Mouse (Mus musculus): Measurements from ENCODE around the gene Rcn3. TPM values are rescaled to one million over a fixed set of nuclear protein-coding genes. Genes with fewer than 3 reads are reported as not detected.
A peak's percentile ranks its signal among the peaks of the same experiment; 100 is the strongest.

The Rcn3 gene
- polyA plus RNA-seq, 1 experiment: 34.9 TPM

DNA sequence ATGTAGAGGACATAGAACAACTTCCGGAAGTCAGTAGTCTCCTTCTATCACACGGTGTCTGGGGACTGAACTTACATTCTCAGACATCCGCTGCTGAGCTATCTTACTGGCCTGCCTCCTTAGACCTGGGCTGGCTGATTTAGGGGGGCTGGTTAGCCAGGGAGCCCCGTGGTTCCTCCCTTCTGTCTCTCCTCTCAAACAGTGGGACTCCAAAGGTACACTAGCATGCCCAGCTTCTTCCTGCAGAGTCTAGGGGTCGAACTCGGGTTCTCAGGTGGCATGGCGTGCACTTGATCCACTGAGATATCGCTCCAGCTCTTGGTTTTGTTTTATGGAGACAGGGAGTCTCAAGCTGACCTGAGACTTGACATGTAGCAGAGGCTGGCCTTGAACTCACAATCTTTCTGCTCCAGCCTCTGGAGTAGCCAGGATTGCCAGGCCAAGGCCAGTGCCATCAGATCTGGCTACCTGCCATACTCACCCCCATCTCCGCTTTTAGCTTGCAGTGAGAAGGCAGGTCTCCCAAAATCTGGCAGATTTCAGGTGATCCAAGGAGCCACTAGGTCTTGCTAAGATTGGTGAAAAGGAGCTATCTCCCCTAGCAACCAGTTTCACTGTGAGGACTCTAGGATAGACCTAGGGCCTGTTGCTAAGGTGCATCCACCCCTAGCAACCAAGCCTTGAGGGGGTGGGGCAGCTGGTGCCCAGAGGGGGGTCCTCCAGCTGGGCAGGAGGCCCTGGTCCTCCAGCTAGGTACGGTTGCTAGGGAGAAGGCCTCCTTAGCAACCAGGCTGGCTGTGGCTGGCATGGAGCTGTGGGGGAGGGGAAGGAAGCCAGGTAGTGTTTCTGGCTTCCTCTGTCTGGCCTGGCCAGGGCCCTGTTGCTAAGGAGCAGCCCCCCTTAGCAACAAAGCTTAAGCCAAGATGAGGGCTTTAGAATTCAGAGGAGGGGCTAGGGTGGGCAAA, 33.1 kb downstream of the Rcn3 start:
- no peak for DNase-seq
- WGBS: 96% methylated on average over 10 of the region's 10 CpGs
- TF ChIP-seq POLR2A (IDR thresholded peaks at IDR 0.05; ENCODE audit: control insufficient read depth, extremely low read depth, insufficient read depth, low read length, poor library complexity): no peak
- no peak for TF ChIP-seq CTCF (IDR thresholded peaks at IDR 0.05; ENCODE audit: borderline replicate concordance, control insufficient read depth, extremely low read depth, insufficient read depth, low read length, poor library complexity)

DNA sequence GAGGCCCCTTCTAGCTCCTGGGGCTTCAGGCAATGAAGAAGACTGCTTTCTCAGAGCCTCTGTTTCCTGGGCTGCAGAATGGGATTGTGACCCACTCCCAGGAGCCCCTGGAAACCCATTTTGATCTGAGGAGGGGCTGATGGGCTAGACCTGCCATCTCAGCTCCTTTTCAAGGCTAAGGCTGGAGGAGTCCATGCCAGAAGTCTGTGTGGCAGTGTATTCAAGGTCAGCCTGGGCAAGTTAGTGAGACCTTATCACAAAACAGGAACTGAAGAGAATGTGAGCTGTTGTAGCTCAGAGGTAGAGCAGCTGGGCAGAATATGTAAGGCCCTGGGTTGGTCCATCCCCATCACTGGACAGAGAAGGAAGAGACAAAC, 35.1 kb downstream of the Rcn3 start:
- Histone ChIP-seq H3K4me3 (ENCODE audit: control insufficient read depth, insufficient read depth, low read length) (no peak overlapping the region), H3K27me3 (ENCODE audit: control insufficient read depth, insufficient read depth, low read length) (no peaks in the 10 kb centered on the region), H3K4me1 (replicated peaks; ENCODE audit: control insufficient read depth, insufficient read depth, low read length) (peaks cover 19% of the 10 kb centered on the region), H3K36me3 (ENCODE audit: control insufficient read depth, insufficient read depth, low read length) (no peaks in the 10 kb centered on the region), H3K27ac (ENCODE audit: control insufficient read depth, insufficient read depth, low read length) (no peak overlapping the region)
- DNase-seq: no peak
- TF ChIP-seq POLR2A (IDR thresholded peaks at IDR 0.05; ENCODE audit: control insufficient read depth, extremely low read depth, insufficient read depth, low read length, poor library complexity): no peak

More for the DNA sequence above, 33.1 kb downstream of the Rcn3 start:
- Histone ChIP-seq H3K4me1 (replicated peaks; ENCODE audit: control insufficient read depth, insufficient read depth, low read length) (peaks cover 11% of the 10 kb centered on the region), H3K4me3 (ENCODE audit: control insufficient read depth, insufficient read depth, low read length) (no peak overlapping the region), H3K36me3 (ENCODE audit: control insufficient read depth, insufficient read depth, low read length) (no peaks in the 10 kb centered on the region), H3K27ac (ENCODE audit: control insufficient read depth, insufficient read depth, low read length) (no peak overlapping the region), H3K27me3 (ENCODE audit: control insufficient read depth, insufficient read depth, low read length) (no peaks in the 10 kb centered on the region)

DNA sequence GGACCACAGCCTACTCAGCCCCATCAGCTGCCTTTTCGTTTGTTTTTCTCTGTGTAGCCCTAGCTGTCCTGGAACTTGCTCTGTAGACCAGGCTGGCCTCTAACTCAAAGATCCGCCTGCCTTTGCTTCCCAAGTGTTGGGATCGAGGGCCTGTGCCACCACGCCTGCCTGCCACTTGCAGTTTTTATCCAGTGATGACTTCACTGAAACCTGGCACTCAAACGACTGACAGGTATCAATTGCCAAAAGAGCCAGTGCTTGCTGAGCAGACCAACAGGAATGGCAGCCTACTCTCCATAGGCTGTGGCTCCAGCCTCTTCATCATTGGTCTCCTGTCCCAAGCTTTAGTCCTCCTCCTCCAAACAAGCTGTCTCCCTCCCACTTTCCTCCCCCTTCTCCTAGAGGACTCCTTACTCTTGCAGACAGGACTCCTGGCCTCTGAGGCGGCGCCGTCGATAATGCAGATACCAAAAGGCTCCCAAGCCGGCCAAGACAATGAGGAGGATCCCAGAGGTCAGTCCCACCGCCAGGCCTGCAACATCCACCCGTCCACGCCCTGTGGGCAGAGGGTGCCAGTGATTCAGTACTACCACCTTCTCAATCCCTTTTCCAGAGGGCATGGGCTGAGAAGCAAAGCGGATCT, 35.6 kb downstream of the Rcn3 start:
- Histone ChIP-seq H3K4me1 (replicated peaks; ENCODE audit: control insufficient read depth, insufficient read depth, low read length) (peaks cover 21% of the 10 kb centered on the region), H3K27ac (ENCODE audit: control insufficient read depth, insufficient read depth, low read length) (no peak overlapping the region)

DNA sequence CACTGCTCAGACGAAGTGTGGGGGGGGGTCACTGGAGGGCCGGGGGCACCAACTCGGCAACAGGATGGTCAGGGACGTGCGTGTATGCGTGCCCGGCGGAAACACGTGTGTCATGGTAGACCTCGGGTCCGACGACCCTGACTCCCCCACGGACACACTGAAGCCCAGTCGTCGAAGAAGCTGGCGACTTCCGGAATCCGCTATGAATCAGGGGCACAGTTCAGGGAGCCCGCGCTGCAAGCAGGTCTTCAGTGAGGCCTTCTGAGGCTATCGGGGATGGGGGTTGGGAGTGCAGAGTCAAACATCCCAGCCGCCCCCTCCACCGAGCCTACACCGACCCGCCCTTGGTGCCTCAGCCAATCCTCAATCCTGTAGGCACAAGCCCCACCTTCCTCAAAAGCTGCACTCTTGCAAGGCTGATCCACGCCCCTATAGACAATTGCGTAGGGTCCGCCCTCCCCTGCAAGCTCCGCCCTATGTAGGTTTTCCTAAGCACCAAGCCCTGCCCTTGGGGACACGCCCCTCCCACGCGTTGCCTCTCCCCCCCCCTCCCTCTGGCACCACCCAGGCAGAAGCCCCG, 38.0 kb downstream of the Rcn3 start:
- Histone ChIP-seq H3K27ac (ENCODE audit: control insufficient read depth, insufficient read depth, low read length) (peak overlapping the region; percentile 83), H3K27me3 (ENCODE audit: control insufficient read depth, insufficient read depth, low read length) (no peaks in the 10 kb centered on the region), H3K4me1 (replicated peaks; ENCODE audit: control insufficient read depth, insufficient read depth, low read length) (peaks cover 26% of the 10 kb centered on the region), H3K36me3 (ENCODE audit: control insufficient read depth, insufficient read depth, low read length) (peaks cover 7% of the 10 kb centered on the region), H3K4me3 (ENCODE audit: control insufficient read depth, insufficient read depth, low read length) (peak overlapping the region; percentile 54)
- under 1% methylated on average over 33 of the region's 33 CpGs for WGBS
- DNase-seq: peak; percentile 97
- TF ChIP-seq POLR2A (IDR thresholded peaks at IDR 0.05; ENCODE audit: control insufficient read depth, extremely low read depth, insufficient read depth, low read length, poor library complexity) (peak; percentile 82), CTCF (IDR thresholded peaks at IDR 0.05; ENCODE audit: borderline replicate concordance, control insufficient read depth, extremely low read depth, insufficient read depth, low read length, poor library complexity) (no peak; the same call in 1 of the 2 replicates)

More for the DNA sequence above, 35.6 kb downstream of the Rcn3 start:
- Histone ChIP-seq H3K27me3 (ENCODE audit: control insufficient read depth, insufficient read depth, low read length) (no peaks in the 10 kb centered on the region), H3K4me3 (ENCODE audit: control insufficient read depth, insufficient read depth, low read length) (no peak overlapping the region), H3K36me3 (ENCODE audit: control insufficient read depth, insufficient read depth, low read length) (no peaks in the 10 kb centered on the region)
- TF ChIP-seq CTCF (IDR thresholded peaks at IDR 0.05; ENCODE audit: borderline replicate concordance, control insufficient read depth, extremely low read depth, insufficient read depth, low read length, poor library complexity) (no peak), POLR2A (IDR thresholded peaks at IDR 0.05; ENCODE audit: control insufficient read depth, extremely low read depth, insufficient read depth, low read length, poor library complexity) (no peak)
- 92% methylated on average over 14 of the region's 14 CpGs for WGBS
- no peak for DNase-seq

DNA sequence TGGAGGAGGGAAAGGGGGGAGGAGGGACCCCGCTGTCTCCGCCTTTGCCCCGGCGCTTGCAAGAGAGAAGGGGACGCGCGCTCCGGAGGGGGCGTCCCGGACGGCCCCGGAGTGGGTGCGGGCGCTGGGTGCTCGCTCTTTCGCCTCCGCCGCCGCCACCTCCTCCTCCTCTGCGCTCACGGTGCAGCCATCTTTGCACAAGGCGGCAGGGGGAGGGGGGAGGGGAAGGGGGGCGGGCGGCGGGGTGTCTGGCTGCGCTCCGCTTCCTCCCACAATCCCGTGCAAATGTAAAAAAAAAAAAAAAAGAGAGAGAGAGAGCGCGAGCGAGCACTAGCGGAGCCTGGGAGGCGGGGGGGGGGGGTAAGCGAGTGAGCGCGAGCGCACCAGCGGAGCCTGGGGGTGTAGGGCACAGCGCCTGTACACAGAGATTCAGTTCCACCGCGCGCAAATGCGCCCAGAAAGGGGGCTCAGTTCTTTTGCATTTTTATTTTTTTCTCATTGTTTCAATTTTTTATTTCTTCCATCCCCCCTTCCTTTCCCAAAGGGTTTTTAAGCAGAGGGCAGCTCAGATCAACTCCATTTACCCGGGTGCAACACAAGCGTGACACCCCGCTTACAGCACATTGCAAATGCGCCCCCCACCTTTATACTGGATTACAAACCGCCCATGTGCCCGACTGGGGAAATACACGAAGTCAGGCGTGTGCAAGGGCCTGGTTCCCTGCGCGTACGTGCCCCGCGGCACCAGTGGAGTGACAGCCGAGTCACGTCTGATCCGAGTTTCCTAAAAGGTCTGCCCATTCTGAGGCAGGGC, 38.7 kb downstream of the Rcn3 start:
- peaks cover 26% of the 10 kb centered on the region for H3K4me1 ChIP-seq (replicated peaks; ENCODE audit: control insufficient read depth, insufficient read depth, low read length)
- no peaks in the 10 kb centered on the region for H3K27me3 ChIP-seq (ENCODE audit: control insufficient read depth, insufficient read depth, low read length)
- under 1% methylated on average over 44 of the region's 59 CpGs for WGBS
- peak; percentile 78 for DNase-seq
- H3K36me3 ChIP-seq (ENCODE audit: control insufficient read depth, insufficient read depth, low read length): peaks cover 11% of the 10 kb centered on the region
- peak overlapping the region; percentile 83 for H3K27ac ChIP-seq (ENCODE audit: control insufficient read depth, insufficient read depth, low read length)
- H3K4me3 ChIP-seq (ENCODE audit: control insufficient read depth, insufficient read depth, low read length): peak overlapping the region; percentile 57
- TF ChIP-seq POLR2A (IDR thresholded peaks at IDR 0.05; ENCODE audit: control insufficient read depth, extremely low read depth, insufficient read depth, low read length, poor library complexity): peak; percentile 47; the same call in 1 of the 2 replicates
- TF ChIP-seq CTCF (IDR thresholded peaks at IDR 0.05; ENCODE audit: borderline replicate concordance, control insufficient read depth, extremely low read depth, insufficient read depth, low read length, poor library complexity): no peak

DNA sequence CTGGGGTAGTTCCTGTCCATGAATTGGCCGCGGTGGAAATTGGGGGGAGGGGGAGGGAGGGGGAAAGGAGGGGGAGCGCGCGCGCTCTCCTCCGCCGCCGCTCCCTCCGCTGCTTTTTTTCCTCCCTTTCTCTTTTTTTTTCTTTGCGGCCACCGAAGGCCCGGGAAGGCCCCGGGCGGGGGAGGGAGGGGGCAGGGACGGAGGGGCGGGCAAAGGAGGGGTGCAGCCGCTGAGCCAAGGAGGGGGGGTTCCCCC, 39.2 kb downstream of the Rcn3 start, which contains the start of gene Prr12:
Gene Prr12 (minus strand): TSS at position 20 of the 255 bp plus-strand sequence.
- peak within 1 kb of the TSS; percentile 57 for H3K4me3 ChIP-seq (ENCODE audit: control insufficient read depth, insufficient read depth, low read length)
- WGBS: 0% methylated on average over 13 of the region's 18 CpGs
- no peak for DNase-seq
- H3K36me3 ChIP-seq (ENCODE audit: control insufficient read depth, insufficient read depth, low read length): peaks cover 16% of the 10 kb centered on the region
- peak within 1 kb of the TSS; percentile 83 for H3K27ac ChIP-seq (ENCODE audit: control insufficient read depth, insufficient read depth, low read length)
- peaks cover 26% of the 10 kb centered on the region for H3K4me1 ChIP-seq (replicated peaks; ENCODE audit: control insufficient read depth, insufficient read depth, low read length)
- TF ChIP-seq CTCF (IDR thresholded peaks at IDR 0.05; ENCODE audit: borderline replicate concordance, control insufficient read depth, extremely low read depth, insufficient read depth, low read length, poor library complexity) (no peak), POLR2A (IDR thresholded peaks at IDR 0.05; ENCODE audit: control insufficient read depth, extremely low read depth, insufficient read depth, low read length, poor library complexity) (0 out of 2 replicates have a peak, but pooled peaks have one; percentile 1)
- H3K27me3 ChIP-seq (ENCODE audit: control insufficient read depth, insufficient read depth, low read length): no peaks in the 10 kb centered on the region

Data from thymus, adult 2 months (tissue).